16 mouse cellular contexts compared by ENCODE assay signal in the genomic region with DNA sequence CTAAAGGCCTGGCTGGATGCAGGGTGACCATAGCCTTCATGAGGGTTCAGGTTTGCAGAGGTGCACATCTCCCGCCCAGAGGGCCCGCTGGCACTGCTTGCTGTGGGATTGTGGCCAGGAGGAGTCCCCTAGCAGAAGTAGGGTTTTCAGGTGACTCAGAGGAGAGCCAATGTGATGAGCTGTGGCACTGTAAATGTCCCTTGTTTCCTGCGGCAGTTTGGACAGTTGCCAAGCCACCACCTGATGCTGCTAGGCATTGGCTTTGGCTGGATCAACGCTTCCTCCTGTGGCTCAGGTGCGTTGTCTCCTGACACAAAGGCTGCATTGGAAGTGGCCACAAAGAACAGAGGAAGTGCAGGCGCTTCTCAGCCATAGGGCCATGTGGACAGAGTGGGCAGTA. TPM values are rescaled to one million over a fixed set of nuclear protein-coding genes. Genes with fewer than 3 reads are reported as not detected.
DNase-seq lines count a peak whose midpoint lies in the region; TF ChIP-seq lines count a peak whose summit lies in the region.
"Had no signal": no experiment of that assay in that cellular context is flagged by ENCODE, and none has a peak within 500 bp of the region (broad histone marks: within the 10 kb centered on the region; RNA-seq: fewer than 3 reads in every experiment).

No protein-coding gene starts in this region.

- TF ChIP-seq POLR2A in kidney, adult 2 months (IDR thresholded peaks at IDR 0.05; ENCODE audit: low read depth, low read length) = no peak

- H3K4me1 ChIP-seq in kidney, adult 2 months (ENCODE audit: control insufficient read depth, insufficient read depth, low read length) = no peaks in the 10 kb centered on the region; the same call in 1 of the 2 replicates
- H3K4me1 ChIP-seq: embryonic facial prominence, embryonic 13.5 days; forebrain, embryonic 15.5 days; hindbrain, embryonic 13.5 days; lung, embryonic 15.5 days; megakaryocyte, embryonic 14.5 days had no signal

- no peaks in the 10 kb centered on the region for H3K36me3 ChIP-seq in kidney, adult 2 months (ENCODE audit: control insufficient read depth, insufficient read depth, low read length)
- H3K36me3 ChIP-seq: embryonic facial prominence, embryonic 13.5 days; forebrain, embryonic 15.5 days; hindbrain, embryonic 13.5 days; lung, embryonic 15.5 days had no signal

- peak; percentile 15 for DNase-seq in kidney, adult 2 months
- no peak for DNase-seq in kidney, adult 11 months
- DNase-seq in urinary bladder, postnatal 14 days (ENCODE audit: low spot score) = peak; percentile 55
- DNase-seq in urinary bladder, postnatal 4 days (ENCODE audit: low spot score in 2 of 2) = no peak
- peak; percentile 44 to 70 for DNase-seq in kidney, postnatal 25 days
- DNase-seq in adrenal gland, postnatal 10 days = no peak
- no peak for DNase-seq in frontal cortex, postnatal 25 days (ENCODE audit: low spot score in 2 of 2)
- DNase-seq: adrenal gland, adult 8-10 months; gastrocnemius, postnatal 36 days; left cerebral cortex, postnatal 4 days; right cerebral cortex, postnatal 14 days had no signal

- H3K27me3 ChIP-seq in kidney, adult 2 months (replicated peaks; ENCODE audit: control insufficient read depth, insufficient read depth, low read length) = no peaks in the 10 kb centered on the region

- 64% methylated on average over 6 of the region's 6 CpGs for WGBS in kidney, adult 2 months

- no peak overlapping the region for H3K4me3 ChIP-seq in kidney, adult 2 months (ENCODE audit: insufficient read depth, low read depth, low read length)
- H3K4me3 ChIP-seq: embryonic facial prominence, embryonic 13.5 days; forebrain, embryonic 15.5 days; hindbrain, embryonic 13.5 days; lung, embryonic 15.5 days; megakaryocyte, embryonic 14.5 days had no signal

- TF ChIP-seq CTCF in kidney, adult 2 months (conservative IDR thresholded peaks at IDR 0.05; ENCODE audit: insufficient read depth, insufficient read length, low read depth, low read length) = no peak

- H3K27ac ChIP-seq in kidney, adult 2 months (ENCODE audit: insufficient read depth, low read depth, low read length) = no peak overlapping the region
- H3K27ac ChIP-seq: forebrain, embryonic 15.5 days; hindbrain, embryonic 13.5 days; lung, embryonic 15.5 days had no signal

RNA-seq across cellular contexts. Expression of a gene that starts 7.3 kb away (rescaled TPM):
- polyA plus RNA-seq in kidney, adult 2 months (2012; rRNA removed) = 7.5 and 8.7 TPM in 2 replicates
- 1 to 10 TPM; 4.2 to 4.5 TPM for total RNA-seq in adrenal gland, postnatal 10 days (2021)

RNA-seq across cellular contexts. Expression of a gene that starts 23.0 kb away (rescaled TPM):
- 4.2 and 5.3 TPM in 2 replicates for polyA plus RNA-seq in kidney, adult 2 months (2012; rRNA removed)
- 10 to 100 TPM; 11.7 to 17.2 TPM for total RNA-seq in adrenal gland, postnatal 10 days (2021)

RNA-seq across cellular contexts. Expression of a gene that starts 55.4 kb away (rescaled TPM):
- polyA plus RNA-seq in kidney, adult 2 months (2012; rRNA removed) = 4.3 and 4.8 TPM in 2 replicates
- 1 to 10 TPM; 5.1 to 6.9 TPM for total RNA-seq in adrenal gland, postnatal 10 days (2021)

RNA-seq across cellular contexts. Expression of a gene that starts 55.6 kb away (rescaled TPM):
- polyA plus RNA-seq in kidney, adult 2 months (2012; rRNA removed) = 24.4 and 29.5 TPM in 2 replicates
- 10 to 100 TPM; 18.2 to 26.4 TPM for total RNA-seq in adrenal gland, postnatal 10 days (2021)

Comparison
In these comparisons a context has a peak if more than half of its experiments do, and no peak if none do; other contexts are left out.
1. DNase-seq: peak in kidney, adult 2 months (single experiment), urinary bladder, postnatal 14 days (single experiment) and kidney, postnatal 25 days (2 of 2); none in kidney, adult 11 months (single experiment), urinary bladder, postnatal 4 days (0 of 2), adrenal gland, postnatal 10 days (single experiment) and frontal cortex, postnatal 25 days (0 of 2).